Mouse (Mus musculus) limb, embryonic 15.5 days (tissue): ENCODE data around the gene Ctnna3. TPM values are rescaled to one million over a fixed set of nuclear protein-coding genes. Genes with fewer than 3 reads are reported as not detected.

ENCODE experiments used
- ATAC-seq: fragments of 200-750 bp; cut with Nextera tagmentation; 2 replicates; pipeline ENCODE4 v1.8.0; 2017; ENCODE audit warnings: low read depth, moderate TSS enrichment; ENCODE audit not compliant: insufficient number of reproducible peaks, low FRiP score, low TSS enrichment
- H3K27ac ChIP-seq: fragments of 300-500 bp; sonication (generic); 2 replicates; pipeline ENCODE4 v1.5.1; 2015; ENCODE audit warnings: moderate library complexity, mild to moderate bottlenecking, inconsistent platforms
- H3K27me3 ChIP-seq: fragments of 300-500 bp; sonication (generic); 2 replicates; pipeline ENCODE4 v1.6.1; 2015; ENCODE audit warnings: inconsistent platforms
- H3K36me3 ChIP-seq: fragments of 300-500 bp; sonication (generic); 2 replicates; pipeline ENCODE4 v1.6.1; 2015; ENCODE audit warnings: inconsistent platforms
- H3K4me1 ChIP-seq: fragments of 300-500 bp; sonication (generic); 2 replicates; pipeline ENCODE4 v1.6.1; 2015; ENCODE audit warnings: inconsistent platforms
- H3K4me2 ChIP-seq: fragments of 300-500 bp; sonication (generic); 2 replicates; pipeline ENCODE4 v1.6.1; 2015; ENCODE audit warnings: mild to moderate bottlenecking, inconsistent platforms
- H3K4me3 ChIP-seq: fragments of 300-500 bp; sonication (generic); 2 replicates; pipeline ENCODE4 v1.5.1; 2015; ENCODE audit warnings: mild to moderate bottlenecking, inconsistent platforms
- H3K9ac ChIP-seq: fragments of 300-500 bp; sonication (generic); 2 replicates; pipeline ENCODE4 v1.6.1; 2015; ENCODE audit warnings: inconsistent platforms
- H3K9me3 ChIP-seq: fragments of 300-500 bp; sonication (generic); 2 replicates; pipeline ENCODE4 v1.6.1; 2016; ENCODE audit warnings: inconsistent platforms
- WGBS: fragments of 180-500 bp; shearing (Covaris S2); methylation state at CpG from one replicate; pipeline ENCODE4 v1.1.7; 2015; 5-methylcytosine and 5-hydroxymethylcytosine counted together
- polyA plus RNA-seq: library from polyadenylated mRNA; unstranded; fragments of >200 nt; fragmentation: Nextera tagmentation; extraction: Ambion mirVana; gene quantifications from 2 replicates; pipeline ENCODE4 v1.2.1, GENCODE M21; 2015

Ctnna3 gene
- polyA plus RNA-seq, 1 experiment from 2014 or later = 0.95 TPM

- H3K4me2 ChIP-seq = no peak overlapping the region
- H3K4me1 ChIP-seq = no peaks in the 10 kb centered on the region
- 58% methylated on average over 6 of the region's 6 CpGs for WGBS
- H3K27ac ChIP-seq = no peak overlapping the region
- no peak for ATAC-seq
- H3K9ac ChIP-seq = no peak overlapping the region
- H3K4me3 ChIP-seq = no peak overlapping the region
- H3K27me3 ChIP-seq = no peaks in the 10 kb centered on the region
- no peaks in the 10 kb centered on the region for H3K36me3 ChIP-seq
- H3K9me3 ChIP-seq = no peaks in the 10 kb centered on the region
Measured at GRCm38 (mm10) chr10:63781948-63782347, 352.1 kb downstream of the Ctnna3 start.

- WGBS = 77% methylated on average over 20 of the region's 20 CpGs
- H3K4me2 ChIP-seq = no peak overlapping the region
Measured at GRCm38 (mm10) chr10:63784808-63785535, 355.1 kb downstream of the Ctnna3 start.

GRCm38 (mm10) chr10:63786390-63786789 lies 356.5 kb downstream of the Ctnna3 start:
- Histone ChIP-seq H3K36me3 (no peaks in the 10 kb centered on the region), H3K9ac (no peak overlapping the region)
- 62% methylated on average over 7 of the region's 7 CpGs for whole genome bisulfite sequencing

More at GRCm38 (mm10) chr10:63784808-63785535, 355.1 kb downstream of the Ctnna3 start:
- Histone ChIP-seq H3K36me3 (no peaks in the 10 kb centered on the region), H3K9me3 (no peaks in the 10 kb centered on the region), H3K27ac (no peak overlapping the region), H3K4me3 (no peak overlapping the region), H3K4me1 (no peaks in the 10 kb centered on the region), H3K9ac (no peak overlapping the region), H3K27me3 (no peaks in the 10 kb centered on the region)
- no peak for ATAC-seq

GRCm38 (mm10) chr10:63803909-63804308 lies 374.0 kb downstream of the Ctnna3 start:
- H3K4me1 ChIP-seq = no peaks in the 10 kb centered on the region
- no peak overlapping the region for H3K27ac ChIP-seq
- no peak overlapping the region for H3K4me3 ChIP-seq
- no peak overlapping the region for H3K9ac ChIP-seq
- H3K36me3 ChIP-seq = no peaks in the 10 kb centered on the region
- no peak for ATAC-seq
- H3K27me3 ChIP-seq = no peaks in the 10 kb centered on the region
- no peak overlapping the region for H3K4me2 ChIP-seq
- 68% methylated on average over 6 of the region's 6 CpGs for WGBS
- no peaks in the 10 kb centered on the region for H3K9me3 ChIP-seq

More at GRCm38 (mm10) chr10:63786390-63786789, 356.5 kb downstream of the Ctnna3 start:
- no peak overlapping the region for H3K27ac ChIP-seq
- H3K9me3 ChIP-seq = no peaks in the 10 kb centered on the region
- H3K4me3 ChIP-seq = no peak overlapping the region
- no peaks in the 10 kb centered on the region for H3K27me3 ChIP-seq
- no peak for ATAC-seq
- H3K4me1 ChIP-seq = no peaks in the 10 kb centered on the region
- H3K4me2 ChIP-seq = no peak overlapping the region

GRCm38 (mm10) chr10:63805551-63805950 lies 375.7 kb downstream of the Ctnna3 start:
- H3K27me3 ChIP-seq = no peaks in the 10 kb centered on the region
- no peak overlapping the region for H3K27ac ChIP-seq
- H3K9ac ChIP-seq = no peak overlapping the region
- no peaks in the 10 kb centered on the region for H3K4me1 ChIP-seq
- no peaks in the 10 kb centered on the region for H3K9me3 ChIP-seq
- 89% methylated on average over 6 of the region's 6 CpGs for WGBS
- H3K4me2 ChIP-seq = no peak overlapping the region
- no peaks in the 10 kb centered on the region for H3K36me3 ChIP-seq
- no peak overlapping the region for H3K4me3 ChIP-seq
- no peak for ATAC-seq

GRCm38 (mm10) chr10:63806254-63806653 lies 376.4 kb downstream of the Ctnna3 start:
- no peak for ATAC-seq
- WGBS = 84% methylated on average over 1 of the region's 1 CpGs
- Histone ChIP-seq H3K4me3 (no peak overlapping the region), H3K9ac (no peak overlapping the region), H3K36me3 (no peaks in the 10 kb centered on the region), H3K9me3 (no peaks in the 10 kb centered on the region), H3K27ac (no peak overlapping the region), H3K4me1 (no peaks in the 10 kb centered on the region), H3K27me3 (no peaks in the 10 kb centered on the region), H3K4me2 (no peak overlapping the region)

GRCm38 (mm10) chr10:63810043-63810617 lies 380.2 kb downstream of the Ctnna3 start:
- no peaks in the 10 kb centered on the region for H3K9me3 ChIP-seq
- no peaks in the 10 kb centered on the region for H3K27me3 ChIP-seq
- H3K36me3 ChIP-seq = no peaks in the 10 kb centered on the region
- H3K4me2 ChIP-seq = no peak overlapping the region
- H3K27ac ChIP-seq = no peak overlapping the region
- whole genome bisulfite sequencing = 54% methylated on average over 9 of the region's 9 CpGs
- no peak for ATAC-seq
- no peak overlapping the region for H3K9ac ChIP-seq
- H3K4me1 ChIP-seq = no peaks in the 10 kb centered on the region
- no peak overlapping the region for H3K4me3 ChIP-seq

- Histone ChIP-seq H3K4me1 (peaks cover 3% of the 10 kb centered on the region; the same call in 1 of the 2 replicates), H3K27me3 (no peaks in the 10 kb centered on the region), H3K9me3 (no peaks in the 10 kb centered on the region), H3K4me3 (no peak overlapping the region), H3K4me2 (no peak overlapping the region), H3K36me3 (no peaks in the 10 kb centered on the region), H3K9ac (no peak overlapping the region), H3K27ac (no peak overlapping the region)
- no peak for ATAC-seq
- 68% methylated on average over 4 of the region's 4 CpGs for WGBS
Measured at GRCm38 (mm10) chr10:63839011-63839410, 409.1 kb downstream of the Ctnna3 start.

GRCm38 (mm10) chr10:63851946-63852345 lies 422.0 kb downstream of the Ctnna3 start:
- ATAC-seq = no peak
- no peaks in the 10 kb centered on the region for H3K9me3 ChIP-seq
- no peak overlapping the region for H3K9ac ChIP-seq
- no peaks in the 10 kb centered on the region for H3K27me3 ChIP-seq
- no peaks in the 10 kb centered on the region for H3K36me3 ChIP-seq
- 79% methylated on average over 4 of the region's 4 CpGs for WGBS
- no peaks in the 10 kb centered on the region for H3K4me1 ChIP-seq
- H3K4me3 ChIP-seq = no peak overlapping the region
- no peak overlapping the region for H3K4me2 ChIP-seq
- H3K27ac ChIP-seq = no peak overlapping the region

- Histone ChIP-seq H3K4me3 (no peak overlapping the region), H3K4me1 (no peaks in the 10 kb centered on the region), H3K27me3 (no peaks in the 10 kb centered on the region), H3K36me3 (no peaks in the 10 kb centered on the region), H3K4me2 (no peak overlapping the region), H3K9ac (no peak overlapping the region), H3K9me3 (no peaks in the 10 kb centered on the region), H3K27ac (no peak overlapping the region)
- ATAC-seq = no peak
- 86% methylated on average over 7 of the region's 7 CpGs for WGBS
Measured at GRCm38 (mm10) chr10:63869123-63869522, 439.2 kb downstream of the Ctnna3 start.

- Histone ChIP-seq H3K4me3 (no peak overlapping the region), H3K27ac (no peak overlapping the region), H3K9ac (no peak overlapping the region), H3K27me3 (no peaks in the 10 kb centered on the region), H3K36me3 (no peaks in the 10 kb centered on the region), H3K4me2 (no peak overlapping the region), H3K9me3 (no peaks in the 10 kb centered on the region), H3K4me1 (no peaks in the 10 kb centered on the region)
- 66% methylated on average over 5 of the region's 5 CpGs for WGBS
- no peak for ATAC-seq
Measured at GRCm38 (mm10) chr10:63880462-63880903, 450.6 kb downstream of the Ctnna3 start.

GRCm38 (mm10) chr10:63886449-63887088 lies 456.7 kb downstream of the Ctnna3 start:
- H3K36me3 ChIP-seq = no peaks in the 10 kb centered on the region
- no peak overlapping the region for H3K27ac ChIP-seq
- H3K9ac ChIP-seq = no peak overlapping the region
- H3K4me3 ChIP-seq = no peak overlapping the region
- no peaks in the 10 kb centered on the region for H3K4me1 ChIP-seq
- H3K4me2 ChIP-seq = no peak overlapping the region
- H3K9me3 ChIP-seq = no peaks in the 10 kb centered on the region
- no peak for ATAC-seq
- 79% methylated on average over 23 of the region's 23 CpGs for WGBS
- no peaks in the 10 kb centered on the region for H3K27me3 ChIP-seq
